Mouse (Mus musculus) midbrain, embryonic 12.5 days (tissue): ENCODE data around the gene Fgr. TPM values are rescaled to one million over a fixed set of nuclear protein-coding genes. Genes with fewer than 3 reads are reported as not detected.

Experiments
- ATAC-seq: fragments of 200-750 bp; cut with Nextera tagmentation; 2 replicates; pipeline ENCODE4 v1.8.0; 2017; ENCODE audit warnings: low read depth, moderate TSS enrichment, moderate library complexity; ENCODE audit not compliant: low FRiP score
- H3K27ac ChIP-seq: fragments of 300-500 bp; sonication (generic); replicated peaks from 2 replicates; pipeline ENCODE4 v1.5.1; 2016; ENCODE audit warnings: mild to moderate bottlenecking
- H3K27me3 ChIP-seq: fragments of 300-500 bp; sonication (generic); 2 replicates; pipeline ENCODE4 v1.6.1; 2016; ENCODE audit warnings: mild to moderate bottlenecking
- H3K36me3 ChIP-seq: fragments of 300-500 bp; sonication (generic); 2 replicates; pipeline ENCODE4 v1.6.1; 2016
- H3K4me1 ChIP-seq: fragments of 300-500 bp; sonication (generic); 2 replicates; pipeline ENCODE4 v1.6.1; 2016
- H3K4me2 ChIP-seq: fragments of 300-500 bp; sonication (generic); replicated peaks from 2 replicates; pipeline ENCODE4 v1.6.1; 2016; ENCODE audit warnings: mild to moderate bottlenecking, moderate library complexity
- H3K4me3 ChIP-seq: fragments of 300-500 bp; sonication (generic); 2 replicates; pipeline ENCODE4 v1.5.1; 2016; ENCODE audit warnings: mild to moderate bottlenecking
- H3K9ac ChIP-seq: fragments of 300-500 bp; sonication (generic); replicated peaks from 2 replicates; pipeline ENCODE4 v1.6.1; 2016; ENCODE audit warnings: mild to moderate bottlenecking, moderate library complexity
- H3K9me3 ChIP-seq: fragments of 300-500 bp; sonication (generic); 2 replicates; pipeline ENCODE4 v1.6.1; 2016; ENCODE audit warnings: mild to moderate bottlenecking
- WGBS: fragments of 180-500 bp; shearing (Covaris S2); methylation state at CpG from one replicate; pipeline ENCODE4 v1.1.7; 2016; 5-methylcytosine and 5-hydroxymethylcytosine counted together
- polyA plus RNA-seq: library from polyadenylated mRNA; unstranded; fragments of >200 nt; fragmentation: Nextera tagmentation; extraction: Ambion mirVana; gene quantifications from 2 replicates; pipeline ENCODE4 v1.2.1, GENCODE M21; 2016

The Fgr gene
- polyA plus RNA-seq, 1 experiment from 2014 or later, result 0.08 TPM

- Histone ChIP-seq H3K4me3 (peak overlapping the region; percentile 17), H3K27ac (peak overlapping the region; percentile 72), H3K27me3 (peaks cover 25% of the 10 kb centered on the region), H3K36me3 (no peaks in the 10 kb centered on the region), H3K9ac (peak overlapping the region; percentile 46), H3K4me2 (peak overlapping the region; percentile 47), H3K9me3 (no peaks in the 10 kb centered on the region), H3K4me1 (peaks cover 20% of the 10 kb centered on the region)
- ATAC-seq, result peak; percentile 73
- 8% methylated on average over 15 of the region's 15 CpGs for WGBS
These were observed 28.4 kb upstream of the Fgr start for GRCm38 (mm10) chr4:132945261-132946046.

GRCm38 (mm10) chr4:132946047-132947001 is 27.6 kb upstream of the Fgr start:
- no peaks in the 10 kb centered on the region for H3K9me3 ChIP-seq
- peaks cover 20% of the 10 kb centered on the region for H3K4me1 ChIP-seq
- ATAC-seq, result peak; percentile 20; the same call in 1 of the 2 replicates
- peak overlapping the region; percentile 17 for H3K4me3 ChIP-seq
- peak overlapping the region; percentile 72 for H3K27ac ChIP-seq
- H3K36me3 ChIP-seq, result no peaks in the 10 kb centered on the region
- WGBS, result 11% methylated on average over 25 of the region's 27 CpGs
- peak overlapping the region; percentile 47 for H3K4me2 ChIP-seq
- peaks cover 17% of the 10 kb centered on the region for H3K27me3 ChIP-seq
- H3K9ac ChIP-seq, result peak overlapping the region; percentile 46

- Histone ChIP-seq H3K36me3 (no peaks in the 10 kb centered on the region), H3K27me3 (peaks cover 14% of the 10 kb centered on the region), H3K4me3 (peak overlapping the region; percentile 10), H3K9me3 (no peaks in the 10 kb centered on the region), H3K27ac (no peak overlapping the region), H3K4me1 (peaks cover 23% of the 10 kb centered on the region), H3K9ac (no peak overlapping the region), H3K4me2 (peak overlapping the region; percentile 39)
- WGBS, result 15% methylated on average over 24 of the region's 24 CpGs
- no peak for ATAC-seq
These were observed 23.9 kb upstream of the Fgr start for GRCm38 (mm10) chr4:132949882-132950532.

GRCm38 (mm10) chr4:132950999-132951398 is 22.9 kb upstream of the Fgr start:
- no peak overlapping the region for H3K9ac ChIP-seq
- no peak overlapping the region for H3K4me3 ChIP-seq
- no peaks in the 10 kb centered on the region for H3K36me3 ChIP-seq
- no peaks in the 10 kb centered on the region for H3K9me3 ChIP-seq
- no peak overlapping the region for H3K4me2 ChIP-seq
- no peak for ATAC-seq
- peaks cover 21% of the 10 kb centered on the region for H3K4me1 ChIP-seq
- H3K27ac ChIP-seq, result no peak overlapping the region
- H3K27me3 ChIP-seq, result peaks cover 14% of the 10 kb centered on the region
- 45% methylated on average over 2 of the region's 2 CpGs for WGBS

- WGBS, result 56% methylated on average over 7 of the region's 7 CpGs
- no peak overlapping the region for H3K9ac ChIP-seq
- no peak for ATAC-seq
- H3K4me3 ChIP-seq, result no peak overlapping the region
- H3K36me3 ChIP-seq, result no peaks in the 10 kb centered on the region
- H3K4me1 ChIP-seq, result peaks cover 27% of the 10 kb centered on the region
- no peaks in the 10 kb centered on the region for H3K9me3 ChIP-seq
- no peak overlapping the region for H3K4me2 ChIP-seq
- no peaks in the 10 kb centered on the region; the same call in 1 of the 2 replicates for H3K27me3 ChIP-seq
- H3K27ac ChIP-seq, result peak overlapping the region; percentile 36; the same call in 1 of the 2 replicates
These were observed 19.1 kb upstream of the Fgr start for GRCm38 (mm10) chr4:132954530-132955394.

- WGBS, result 23% methylated on average over 2 of the region's 2 CpGs
These were observed 18.5 kb upstream of the Fgr start for GRCm38 (mm10) chr4:132955395-132955791.

GRCm38 (mm10) chr4:132958741-132959678 is 14.9 kb upstream of the Fgr start:
- no peaks in the 10 kb centered on the region for H3K36me3 ChIP-seq
- no peak overlapping the region for H3K4me3 ChIP-seq
- 8% methylated on average over 10 of the region's 10 CpGs for WGBS

More at GRCm38 (mm10) chr4:132955395-132955791, 18.5 kb upstream of the Fgr start:
- Histone ChIP-seq H3K9ac (no peak overlapping the region), H3K27me3 (no peaks in the 10 kb centered on the region; the same call in 1 of the 2 replicates), H3K27ac (peak overlapping the region; percentile 36; the same call in 1 of the 2 replicates), H3K4me1 (peaks cover 27% of the 10 kb centered on the region), H3K9me3 (no peaks in the 10 kb centered on the region), H3K4me3 (no peak overlapping the region), H3K4me2 (no peak overlapping the region), H3K36me3 (no peaks in the 10 kb centered on the region)
- ATAC-seq, result no peak

GRCm38 (mm10) chr4:132959679-132960045 is 14.2 kb upstream of the Fgr start:
- no peaks in the 10 kb centered on the region for H3K36me3 ChIP-seq
- 48% methylated on average over 3 of the region's 3 CpGs for WGBS
- no peak overlapping the region for H3K4me3 ChIP-seq
- peak overlapping the region; percentile 78 for H3K27ac ChIP-seq
- 0 out of 2 replicates have a peak overlapping the region, but pooled peaks have one; percentile 3 for H3K9ac ChIP-seq
- H3K4me2 ChIP-seq, result no peak overlapping the region
- ATAC-seq, result no peak
- H3K4me1 ChIP-seq, result peaks cover 39% of the 10 kb centered on the region
- no peaks in the 10 kb centered on the region for H3K27me3 ChIP-seq
- H3K9me3 ChIP-seq, result no peaks in the 10 kb centered on the region

More at GRCm38 (mm10) chr4:132958741-132959678, 14.9 kb upstream of the Fgr start:
- H3K9ac ChIP-seq, result 0 out of 2 replicates have a peak overlapping the region, but pooled peaks have one; percentile 3
- ATAC-seq, result peak; percentile 69
- H3K27me3 ChIP-seq, result no peaks in the 10 kb centered on the region
- no peaks in the 10 kb centered on the region for H3K9me3 ChIP-seq
- peak overlapping the region; percentile 78 for H3K27ac ChIP-seq
- peaks cover 34% of the 10 kb centered on the region for H3K4me1 ChIP-seq
- peak overlapping the region; percentile 10; the same call in 1 of the 2 replicates for H3K4me2 ChIP-seq

- Histone ChIP-seq H3K9me3 (no peaks in the 10 kb centered on the region), H3K4me3 (no peak overlapping the region), H3K27ac (no peak overlapping the region), H3K9ac (no peak overlapping the region), H3K36me3 (no peaks in the 10 kb centered on the region), H3K4me1 (peaks cover 37% of the 10 kb centered on the region), H3K4me2 (no peak overlapping the region), H3K27me3 (no peaks in the 10 kb centered on the region)
- WGBS, result 71% methylated on average over 5 of the region's 5 CpGs
- ATAC-seq, result no peak
These were observed 13.6 kb upstream of the Fgr start for GRCm38 (mm10) chr4:132960313-132960712.
